Mouse (Mus musculus) liver, embryonic 16.5 days (tissue): ENCODE data around the gene Tmem88. TPM values are rescaled to one million over a fixed set of nuclear protein-coding genes. Genes with fewer than 3 reads are reported as not detected.

Experiments used
- ATAC-seq: fragments of 200-750 bp; cut with Nextera tagmentation; 2 replicates; pipeline ENCODE4 v1.8.0; 2017; ENCODE audit warnings: low read depth, mild to moderate bottlenecking, moderate number of reproducible peaks, moderate library complexity
- H3K27ac ChIP-seq: fragments of 300-500 bp; sonication (generic); 2 replicates; pipeline ENCODE4 v1.5.1; 2014; ENCODE audit warnings: mild to moderate bottlenecking, low read length
- H3K27me3 ChIP-seq: fragments of 300-500 bp; sonication (generic); 2 replicates; pipeline ENCODE4 v1.6.1; 2014; ENCODE audit warnings: low read depth, low read length, mixed read lengths; ENCODE audit not compliant: control insufficient read depth, insufficient read depth
- H3K36me3 ChIP-seq: fragments of 300-500 bp; sonication (generic); 2 replicates; pipeline ENCODE4 v1.6.1; 2014; ENCODE audit warnings: mild to moderate bottlenecking; ENCODE audit not compliant: control insufficient read depth, insufficient read depth
- H3K4me1 ChIP-seq: fragments of 300-500 bp; sonication (generic); 2 replicates; pipeline ENCODE4 v1.6.1; 2014; ENCODE audit warnings: low read depth, low read length, mixed read lengths; ENCODE audit not compliant: control insufficient read depth
- H3K4me2 ChIP-seq: fragments of 300-500 bp; sonication (generic); 2 replicates; pipeline ENCODE4 v1.6.1; 2014; ENCODE audit warnings: low read depth, low read length, mixed read lengths
- H3K4me3 ChIP-seq: fragments of 300-500 bp; sonication (generic); 2 replicates; pipeline ENCODE4 v1.5.1; 2014; ENCODE audit warnings: low read depth, mild to moderate bottlenecking, low read length
- H3K9ac ChIP-seq: fragments of 300-500 bp; sonication (generic); 2 replicates; pipeline ENCODE4 v1.6.1; 2014; ENCODE audit warnings: low read depth, low read length
- H3K9me3 ChIP-seq: fragments of 300-500 bp; sonication (generic); replicated peaks from 2 replicates; pipeline ENCODE4 v1.6.1; 2016; ENCODE audit warnings: low read length; ENCODE audit not compliant: control insufficient read depth
- WGBS: fragments of 180-500 bp; shearing (Covaris S2); extraction: QIAGEN DNeasy Blood & Tissue Kit; methylation state at CpG from one replicate; pipeline ENCODE4 v1.1.7; 2014; ENCODE audit not compliant: insufficient replicate concordance; 5-methylcytosine and 5-hydroxymethylcytosine counted together
- polyA plus RNA-seq: library from polyadenylated mRNA; unstranded; fragments of >200 nt; fragmentation: Nextera tagmentation; extraction: Ambion mirVana; gene quantifications from 2 replicates; pipeline ENCODE4 v1.2.1, GENCODE M21; 2015

Gene Tmem88
- polyA plus RNA-seq, result 7.1 and 7.8 TPM in 2 replicates

DNA sequence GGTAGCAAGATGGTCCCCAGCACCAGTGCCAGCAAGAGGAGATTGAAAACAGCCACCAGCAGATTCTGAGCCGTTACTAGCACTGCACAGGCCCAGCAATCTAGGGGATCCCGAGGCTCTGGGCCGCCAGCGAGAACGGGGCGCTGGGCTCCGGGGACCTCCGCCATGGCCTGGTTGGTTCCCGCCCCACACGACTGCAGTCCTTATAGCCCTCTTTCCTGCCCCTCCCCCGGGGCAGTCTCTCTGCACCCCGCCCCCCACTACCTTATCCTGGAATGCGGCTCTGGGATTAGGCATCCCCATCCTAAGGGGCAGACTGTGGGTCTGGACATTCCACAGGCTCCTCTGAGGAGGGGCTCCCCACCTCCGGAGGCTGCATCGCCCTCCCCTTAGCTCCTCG, at the start of gene Tmem88:
Gene Tmem88 (minus strand): TSS at position 176 of the 400 bp plus-strand sequence.
- ATAC-seq, result no peak
- Histone ChIP-seq H3K4me2 (peak within 1 kb of the TSS; percentile 90), H3K4me1 (peaks cover 34% of the 10 kb centered on the region), H3K27ac (peak within 1 kb of the TSS; percentile 52), H3K9me3 (no peaks in the 10 kb centered on the region), H3K4me3 (peak within 1 kb of the TSS; percentile 40), H3K27me3 (no peaks in the 10 kb centered on the region), H3K9ac (peak within 1 kb of the TSS; percentile 26), H3K36me3 (peaks cover 6% of the 10 kb centered on the region)
- WGBS, result 44% methylated on average over 15 of the region's 16 CpGs

DNA sequence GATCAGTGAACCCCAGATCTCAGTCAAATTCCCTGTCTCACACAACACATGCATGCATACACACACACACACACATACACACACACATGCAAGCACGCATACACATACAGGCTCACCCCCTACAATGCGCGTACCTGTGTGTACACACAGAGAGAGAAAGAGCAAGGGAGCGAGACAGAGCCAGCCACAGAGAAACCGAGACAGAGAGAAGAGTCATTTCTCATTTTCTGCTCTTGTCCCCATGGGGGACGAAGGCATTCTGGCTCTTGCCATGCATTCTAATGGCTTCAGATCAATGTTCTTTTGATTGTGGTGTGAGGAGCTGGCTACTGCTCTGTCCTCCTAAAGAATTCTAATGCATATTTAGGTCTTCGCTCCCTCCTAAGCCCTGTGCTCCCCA, 49.3 kb upstream of the Tmem88 start:
- WGBS, result 70% methylated on average over 7 of the region's 7 CpGs
- Histone ChIP-seq H3K9me3 (no peaks in the 10 kb centered on the region), H3K36me3 (no peaks in the 10 kb centered on the region), H3K27ac (no peak overlapping the region), H3K4me2 (no peak overlapping the region), H3K27me3 (no peaks in the 10 kb centered on the region), H3K4me3 (no peak overlapping the region), H3K9ac (no peak overlapping the region), H3K4me1 (peaks cover 1% of the 10 kb centered on the region; the same call in 1 of the 2 replicates)
- no peak for ATAC-seq

DNA sequence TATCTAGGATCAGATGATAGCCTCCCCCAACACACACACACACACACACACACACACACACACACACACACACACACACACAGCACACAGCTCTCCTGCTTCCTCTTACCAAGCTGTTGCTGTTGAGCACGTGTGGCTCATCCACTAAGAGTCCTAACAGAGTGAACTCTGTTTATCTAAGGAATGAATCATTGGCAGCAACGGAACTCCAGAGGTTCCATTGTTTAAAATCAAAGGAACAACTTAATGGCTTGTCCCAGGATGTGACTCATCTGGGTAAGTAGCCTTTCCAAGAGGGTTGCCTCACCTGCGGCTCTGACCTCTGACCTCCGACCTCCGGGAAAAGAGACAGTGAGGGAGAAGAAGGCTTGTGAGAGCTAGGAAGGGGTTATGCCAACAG, 45.3 kb upstream of the Tmem88 start:
- Histone ChIP-seq H3K36me3 (no peaks in the 10 kb centered on the region), H3K27ac (no peak overlapping the region), H3K9ac (no peak overlapping the region), H3K4me2 (no peak overlapping the region), H3K9me3 (no peaks in the 10 kb centered on the region), H3K4me3 (no peak overlapping the region), H3K27me3 (no peaks in the 10 kb centered on the region), H3K4me1 (no peaks in the 10 kb centered on the region)
- WGBS, result 32% methylated on average over 5 of the region's 5 CpGs
- ATAC-seq, result no peak

DNA sequence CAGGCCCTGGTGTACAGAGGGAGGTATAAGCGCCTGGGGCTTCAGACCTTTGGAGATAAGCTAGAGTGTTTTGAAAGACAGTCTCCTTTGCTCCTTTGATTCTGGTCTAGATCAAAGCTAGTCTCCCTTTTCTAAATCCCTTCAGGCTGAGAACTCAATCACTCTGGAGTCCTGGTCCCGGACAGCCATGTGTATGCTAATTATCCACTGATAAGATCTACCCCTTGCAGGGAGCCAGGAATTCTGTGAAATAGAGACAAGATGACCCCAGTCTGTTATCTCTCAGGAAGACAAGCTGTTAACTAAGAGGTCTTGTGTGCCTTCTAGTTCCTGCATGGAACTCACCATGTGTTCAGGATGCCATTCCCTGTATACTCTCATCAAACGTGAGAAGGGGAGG, 39.3 kb upstream of the Tmem88 start:
- no peaks in the 10 kb centered on the region for H3K36me3 ChIP-seq
- WGBS, result 37% methylated on average over 3 of the region's 3 CpGs
- no peak overlapping the region for H3K9ac ChIP-seq
- H3K9me3 ChIP-seq, result no peaks in the 10 kb centered on the region
- H3K4me2 ChIP-seq, result no peak overlapping the region
- H3K27ac ChIP-seq, result no peak overlapping the region
- H3K4me1 ChIP-seq, result no peaks in the 10 kb centered on the region
- no peak for ATAC-seq
- no peak overlapping the region for H3K4me3 ChIP-seq
- H3K27me3 ChIP-seq, result peaks cover 6% of the 10 kb centered on the region; the same call in 1 of the 2 replicates

DNA sequence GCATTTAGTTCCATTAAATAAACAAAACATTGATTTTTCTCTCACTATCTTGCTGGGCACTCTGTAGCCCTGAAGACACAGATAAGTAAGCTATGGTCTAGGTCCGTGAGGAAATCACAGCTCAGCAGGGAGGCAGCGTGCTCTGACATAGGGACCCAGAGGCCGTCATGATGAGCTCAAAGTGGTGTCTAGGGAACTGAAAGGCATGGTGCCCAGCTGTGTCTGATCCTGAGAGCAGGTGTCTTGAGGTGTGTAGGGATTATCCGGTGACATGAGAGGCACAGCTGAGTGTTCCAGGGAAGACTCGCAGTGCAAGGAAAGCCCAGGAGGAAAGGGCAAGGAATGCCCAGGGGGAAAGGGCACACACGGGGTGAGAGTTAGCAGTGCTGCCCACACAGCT, 35.2 kb upstream of the Tmem88 start:
- no peak overlapping the region for H3K9ac ChIP-seq
- H3K4me2 ChIP-seq, result no peak overlapping the region
- H3K27me3 ChIP-seq, result peaks cover 6% of the 10 kb centered on the region; the same call in 1 of the 2 replicates
- H3K9me3 ChIP-seq, result no peaks in the 10 kb centered on the region
- 56% methylated on average over 6 of the region's 6 CpGs for WGBS
- peaks cover 6% of the 10 kb centered on the region; the same call in 1 of the 2 replicates for H3K4me1 ChIP-seq
- no peaks in the 10 kb centered on the region for H3K36me3 ChIP-seq
- H3K4me3 ChIP-seq, result no peak overlapping the region
- no peak overlapping the region for H3K27ac ChIP-seq
- ATAC-seq, result no peak

DNA sequence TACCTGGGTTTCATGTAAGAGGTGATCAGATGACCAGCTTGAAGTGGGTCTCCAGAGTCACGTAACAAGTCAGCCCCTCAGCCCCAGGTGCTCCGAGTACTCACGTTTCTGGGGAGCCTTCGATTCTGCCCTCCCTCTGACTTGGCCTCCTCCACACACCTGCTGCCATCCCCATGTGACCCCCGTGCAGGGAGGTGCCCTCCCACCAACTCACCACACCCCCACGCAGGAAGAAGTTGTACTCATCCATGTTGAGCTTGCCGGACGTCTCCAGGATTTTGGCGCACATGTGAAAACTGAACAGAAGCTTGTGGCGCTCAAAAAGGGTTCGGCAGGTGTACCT, 34.6 kb upstream of the Tmem88 start:
- H3K36me3 ChIP-seq, result no peaks in the 10 kb centered on the region
- no peak for ATAC-seq
- no peak overlapping the region for H3K9ac ChIP-seq
- no peak overlapping the region for H3K4me2 ChIP-seq
- H3K27me3 ChIP-seq, result peaks cover 6% of the 10 kb centered on the region; the same call in 1 of the 2 replicates
- 61% methylated on average over 11 of the region's 11 CpGs for WGBS
- H3K4me3 ChIP-seq, result no peak overlapping the region
- peaks cover 6% of the 10 kb centered on the region; the same call in 1 of the 2 replicates for H3K4me1 ChIP-seq
- no peak overlapping the region for H3K27ac ChIP-seq
- no peaks in the 10 kb centered on the region for H3K9me3 ChIP-seq

DNA sequence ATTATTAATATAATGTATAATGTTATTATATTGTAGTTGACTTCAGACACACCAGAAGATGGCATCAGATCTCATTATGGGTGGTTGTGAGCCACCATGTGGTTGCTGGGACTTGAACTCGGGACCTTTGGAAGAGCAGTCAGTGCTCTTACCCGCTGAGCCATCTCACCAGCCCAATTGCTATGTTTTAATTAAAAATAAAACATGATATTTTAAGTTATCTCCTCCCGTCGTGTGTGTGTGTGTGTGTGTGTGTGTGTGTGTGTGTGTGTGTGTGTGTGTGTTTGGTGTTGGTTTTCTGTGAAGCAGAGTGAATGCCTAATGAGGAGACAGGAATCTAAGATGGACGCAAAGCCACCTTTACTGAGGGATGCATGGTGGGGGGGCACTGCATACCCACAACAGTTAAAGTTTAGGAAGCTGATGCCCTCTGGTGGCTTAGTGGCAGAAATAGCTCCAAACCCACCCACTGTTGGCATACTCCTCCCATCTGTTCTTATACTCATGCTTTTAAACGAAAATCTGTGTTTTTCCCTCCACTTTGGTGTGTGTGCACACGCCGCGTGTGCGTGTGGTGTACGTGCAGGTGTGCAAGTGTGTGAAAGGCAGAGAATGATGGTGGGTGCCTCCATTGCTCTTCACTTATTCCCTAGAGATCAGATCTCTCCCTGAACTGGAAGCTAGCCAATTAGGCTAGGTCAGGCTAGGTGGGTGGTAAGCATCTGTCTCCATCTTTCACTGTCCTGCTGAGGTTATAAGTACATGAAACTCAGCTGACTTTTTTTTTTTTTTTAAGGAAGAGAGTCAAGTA, 34.0 kb upstream of the Tmem88 start:
- H3K4me2 ChIP-seq, result no peak overlapping the region
- H3K36me3 ChIP-seq, result no peaks in the 10 kb centered on the region
- no peak overlapping the region for H3K4me3 ChIP-seq
- no peaks in the 10 kb centered on the region for H3K9me3 ChIP-seq
- peaks cover 6% of the 10 kb centered on the region; the same call in 1 of the 2 replicates for H3K27me3 ChIP-seq
- peaks cover 6% of the 10 kb centered on the region; the same call in 1 of the 2 replicates for H3K4me1 ChIP-seq
- H3K27ac ChIP-seq, result no peak overlapping the region
- WGBS, result 24% methylated on average over 11 of the region's 11 CpGs
- H3K9ac ChIP-seq, result no peak overlapping the region
- peak; percentile 59 for ATAC-seq

DNA sequence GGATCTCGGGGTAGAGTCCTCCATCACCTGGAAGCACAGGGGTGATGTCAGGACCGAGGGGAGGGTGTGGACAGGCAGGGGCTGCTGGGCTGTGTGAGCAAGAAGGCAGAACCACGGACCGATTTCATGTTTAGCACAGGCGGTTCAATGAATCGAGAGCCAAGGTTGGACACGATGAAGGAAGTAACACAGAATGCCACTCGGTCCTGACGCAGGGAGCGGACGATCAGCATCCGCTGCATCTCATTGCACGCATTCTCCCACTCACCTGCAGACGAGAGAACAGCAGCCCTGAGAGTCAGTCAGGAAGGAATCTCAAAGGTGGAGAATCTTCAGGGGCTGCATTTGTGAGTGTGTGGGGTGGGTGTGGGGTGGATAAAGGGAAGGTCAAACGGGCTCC, 32.6 kb upstream of the Tmem88 start:
- no peaks in the 10 kb centered on the region for H3K36me3 ChIP-seq
- peaks cover 12% of the 10 kb centered on the region for H3K4me1 ChIP-seq
- no peak overlapping the region for H3K27ac ChIP-seq
- H3K9ac ChIP-seq, result no peak overlapping the region
- ATAC-seq, result no peak
- peaks cover 6% of the 10 kb centered on the region; the same call in 1 of the 2 replicates for H3K27me3 ChIP-seq
- 78% methylated on average over 15 of the region's 15 CpGs for WGBS
- H3K4me3 ChIP-seq, result no peak overlapping the region
- H3K4me2 ChIP-seq, result no peak overlapping the region
- no peaks in the 10 kb centered on the region for H3K9me3 ChIP-seq

DNA sequence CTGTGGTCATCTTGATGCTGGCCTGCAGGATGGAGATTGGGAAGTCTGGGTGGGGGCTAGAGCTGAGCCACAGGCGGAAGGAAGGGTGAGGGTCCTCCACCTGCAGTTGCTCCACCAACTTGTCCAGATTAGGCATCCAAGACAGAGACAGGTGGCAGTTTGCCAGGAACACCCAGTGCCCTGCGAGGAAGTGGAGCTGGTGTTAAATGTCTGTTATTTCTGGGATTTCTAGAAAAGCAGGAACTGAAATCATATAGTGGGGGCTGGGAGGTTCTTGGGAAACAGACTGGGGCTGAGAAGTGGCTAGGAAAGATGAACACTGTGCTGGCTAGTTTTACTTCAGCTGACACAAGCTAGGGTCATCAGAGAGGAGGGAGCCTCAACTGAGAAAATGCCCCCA, 31.3 kb upstream of the Tmem88 start:
- Histone ChIP-seq H3K4me3 (no peak overlapping the region), H3K4me2 (no peak overlapping the region), H3K9me3 (no peaks in the 10 kb centered on the region), H3K9ac (no peak overlapping the region), H3K27me3 (peaks cover 6% of the 10 kb centered on the region; the same call in 1 of the 2 replicates), H3K27ac (no peak overlapping the region), H3K36me3 (no peaks in the 10 kb centered on the region), H3K4me1 (peaks cover 12% of the 10 kb centered on the region)
- WGBS, result 27% methylated on average over 2 of the region's 2 CpGs
- no peak for ATAC-seq
